Mouse (Mus musculus) frontal cortex, adult (tissue): Measurements from ENCODE around the gene Gm973.
"Not testable (repeated sequence)": the region's sequence is repeated elsewhere in the genome, so short reads cannot be mapped to it uniquely, and the experiment has no call there.

Source experiments
- ATAC-seq: cut with Nextera tagmentation; 2 replicates; pipeline ENCODE4 v1.9.2; 2017; ENCODE audit warnings: mild to moderate bottlenecking, moderate library complexity, mixed read lengths; ENCODE audit not compliant: low TSS enrichment

The Gm973 gene

DNA sequence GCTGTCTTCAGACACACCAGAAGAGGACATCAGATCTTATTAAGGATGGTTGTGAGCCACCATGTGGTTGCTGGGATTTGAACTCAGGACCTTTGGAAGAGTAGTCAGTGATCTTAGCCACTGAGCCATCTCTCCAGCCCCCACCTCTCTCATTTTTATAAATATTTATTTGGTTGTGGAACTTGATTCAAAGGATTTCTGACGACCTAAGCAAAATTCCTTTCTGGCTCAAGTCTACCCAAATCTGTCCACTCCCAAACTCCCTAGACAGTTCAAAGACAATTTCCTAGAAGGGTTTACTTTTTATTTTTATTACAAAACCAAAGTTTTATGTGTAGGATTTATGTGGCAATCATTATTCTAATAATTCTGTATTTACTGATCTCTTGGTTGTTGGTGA, 73.2 kb downstream of the Gm973 start:
- ATAC-seq = no peak

DNA sequence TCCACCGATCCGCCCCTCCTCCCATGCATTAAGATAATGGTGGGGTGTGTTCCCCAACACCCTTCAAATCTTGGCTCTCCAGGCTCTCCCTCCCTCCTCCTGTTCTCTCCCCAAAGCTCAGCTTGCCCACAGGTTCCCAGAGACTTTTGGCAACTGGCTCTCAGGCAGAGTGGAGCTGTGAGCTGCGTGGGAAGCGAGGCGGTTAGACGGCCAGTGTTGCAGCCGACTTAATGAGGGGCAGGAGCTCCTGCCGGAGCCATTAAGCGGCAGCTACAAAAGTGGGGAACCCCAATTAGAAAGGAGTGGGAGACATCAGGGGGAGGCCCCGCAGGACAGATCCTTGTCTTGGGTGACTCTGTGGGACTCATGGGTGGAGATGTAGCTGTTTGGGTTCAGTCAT, 76.3 kb downstream of the Gm973 start:
- ATAC-seq = peak; percentile 97

DNA sequence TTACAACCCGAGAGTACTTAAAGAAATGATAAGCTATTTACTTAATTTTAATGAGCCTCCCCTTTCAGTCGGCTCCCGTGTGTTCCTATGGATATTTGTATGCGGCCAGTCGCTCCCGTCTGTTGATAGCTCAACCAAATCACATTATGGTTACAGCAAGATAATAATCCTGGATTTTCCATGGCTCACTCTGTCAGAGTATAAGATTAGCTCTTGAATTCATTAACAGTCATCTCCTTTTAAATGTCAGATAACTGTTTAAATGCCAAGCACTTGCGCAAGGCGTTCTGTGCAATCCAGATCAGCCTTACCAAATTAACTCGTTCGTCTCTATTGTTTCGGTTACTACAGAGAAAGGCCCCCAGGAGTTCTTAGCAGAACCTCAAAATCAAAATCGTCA, 76.8 kb downstream of the Gm973 start:
- no peak for ATAC-seq

DNA sequence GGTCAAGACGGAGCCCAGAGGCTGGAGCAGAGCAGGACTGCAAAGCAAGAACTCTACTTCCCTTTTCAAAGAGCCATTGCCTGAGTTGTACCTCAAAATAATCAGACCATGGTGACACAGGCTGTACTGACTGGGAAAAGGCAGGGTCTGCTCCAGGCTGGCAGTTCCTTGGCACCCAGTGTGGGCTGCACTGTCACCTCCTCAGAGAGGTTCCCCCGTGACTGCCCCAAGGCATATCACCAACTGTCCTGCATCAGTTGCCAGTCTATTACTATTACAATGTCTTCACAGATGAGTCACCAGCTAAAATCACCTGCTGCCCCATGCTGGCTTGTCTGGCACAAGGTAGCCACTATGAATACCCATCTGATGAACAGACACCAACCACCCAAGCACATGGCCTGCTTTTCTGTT, 77.6 kb downstream of the Gm973 start:
- ATAC-seq = no peak

DNA sequence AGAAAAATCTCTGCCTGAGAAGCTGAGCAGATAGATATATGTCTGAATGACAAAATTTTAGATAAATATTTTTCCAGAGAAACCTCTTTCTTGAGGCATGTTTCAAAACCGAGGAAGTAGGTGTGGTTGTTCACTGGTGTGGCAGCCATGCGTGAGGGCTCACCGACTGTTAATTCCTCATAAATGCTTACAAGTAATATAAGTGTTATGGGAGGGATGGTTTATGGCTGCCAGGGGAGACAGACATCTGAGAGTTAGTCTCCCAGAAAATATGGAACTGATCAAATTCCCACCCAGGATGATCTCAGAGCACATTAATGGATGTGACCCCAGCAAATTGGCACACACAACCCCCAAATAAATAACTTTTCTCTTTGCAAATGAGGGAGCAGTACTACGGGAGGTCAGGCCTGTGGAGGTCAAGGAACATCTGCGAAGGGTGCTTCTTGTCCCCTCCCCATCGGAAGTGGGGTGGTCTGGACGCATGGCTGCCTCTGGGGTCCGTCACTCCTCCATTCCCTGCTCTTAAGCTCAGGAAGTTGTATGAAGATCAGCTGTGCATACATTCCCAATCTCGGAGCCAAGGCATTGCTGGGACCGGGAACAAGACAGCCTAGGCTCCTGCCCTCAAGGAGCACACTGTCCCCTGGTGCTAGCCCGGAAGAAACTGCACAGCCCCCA, 78.7 kb downstream of the Gm973 start:
- no peak for ATAC-seq

DNA sequence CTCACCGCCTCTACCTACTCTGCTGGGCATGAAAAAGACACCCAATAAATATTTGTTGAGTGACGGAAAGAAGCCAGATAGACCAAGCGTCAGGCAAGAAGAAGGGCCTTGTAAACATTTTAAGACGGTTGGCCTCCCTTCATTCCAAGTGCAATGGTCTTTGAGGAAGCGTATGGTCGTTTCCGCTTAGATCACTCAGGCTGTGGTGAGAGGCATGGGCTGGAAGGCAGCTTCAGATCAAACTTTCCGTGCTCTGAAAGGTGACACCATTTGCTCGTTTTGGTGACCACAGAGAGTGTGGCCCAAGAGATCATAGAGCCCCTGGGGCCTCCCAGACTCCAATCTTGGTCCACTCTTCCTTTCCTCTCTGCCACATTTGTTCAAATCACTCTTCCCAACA, 79.5 kb downstream of the Gm973 start:
- no peak for ATAC-seq

DNA sequence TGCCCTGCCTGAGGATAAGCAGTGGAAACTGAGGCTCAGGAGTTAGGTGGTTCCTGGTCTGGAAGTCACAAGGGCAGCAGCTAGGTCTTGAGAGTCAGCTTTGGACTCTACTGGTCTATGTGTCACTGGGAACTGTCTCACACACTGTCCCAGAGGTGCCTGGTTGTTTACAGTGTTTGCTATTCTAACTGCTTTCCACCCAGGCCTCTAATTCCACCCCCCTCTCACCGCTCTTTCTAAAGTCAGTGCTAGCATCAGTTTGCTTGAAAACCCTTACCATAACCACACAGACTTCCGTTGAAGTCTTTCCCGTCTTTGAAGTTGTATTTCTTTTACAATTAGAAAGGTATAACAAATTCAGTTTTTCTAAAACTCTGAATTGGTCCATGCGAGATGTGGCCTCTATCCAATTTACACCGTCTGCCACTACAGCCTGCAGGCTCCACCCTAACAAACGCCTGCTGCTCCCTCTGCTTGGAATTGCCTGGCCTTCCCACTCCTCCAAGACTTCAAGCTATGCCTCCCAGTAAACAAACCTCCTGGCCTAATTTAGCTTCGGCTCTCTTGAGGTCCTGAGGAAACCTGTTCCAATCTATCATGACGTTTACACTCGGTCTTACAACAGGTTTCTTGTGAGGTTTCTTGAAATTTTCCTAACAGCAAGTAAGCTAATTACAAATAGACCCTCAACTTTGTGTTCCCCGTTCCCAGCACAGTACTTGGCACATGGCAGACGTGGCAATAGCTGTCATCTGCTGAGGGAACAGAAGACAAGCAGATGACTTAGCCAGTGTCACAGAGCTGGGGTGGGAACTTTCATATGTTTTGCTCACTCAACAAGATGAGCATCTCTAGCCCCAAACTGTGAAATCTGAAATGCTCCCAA, 86.7 kb downstream of the Gm973 start:
- ATAC-seq = peak; percentile 59; the same call in 1 of the 2 replicates

DNA sequence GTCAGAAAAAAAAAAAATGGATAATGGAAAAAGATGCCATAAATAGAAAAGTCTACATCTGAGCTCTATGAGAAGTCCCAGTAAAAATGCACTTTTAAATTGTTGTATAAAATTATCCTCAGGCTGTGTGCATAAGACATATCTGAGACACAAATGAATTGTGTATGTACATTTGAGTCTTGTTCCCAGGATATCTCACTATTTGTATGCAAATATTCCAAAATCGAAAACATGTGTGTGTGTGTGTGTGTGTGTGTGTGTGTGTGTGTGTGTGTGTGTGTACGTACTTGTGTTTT, 87.3 kb downstream of the Gm973 start:
- peak; percentile 62 for ATAC-seq

DNA sequence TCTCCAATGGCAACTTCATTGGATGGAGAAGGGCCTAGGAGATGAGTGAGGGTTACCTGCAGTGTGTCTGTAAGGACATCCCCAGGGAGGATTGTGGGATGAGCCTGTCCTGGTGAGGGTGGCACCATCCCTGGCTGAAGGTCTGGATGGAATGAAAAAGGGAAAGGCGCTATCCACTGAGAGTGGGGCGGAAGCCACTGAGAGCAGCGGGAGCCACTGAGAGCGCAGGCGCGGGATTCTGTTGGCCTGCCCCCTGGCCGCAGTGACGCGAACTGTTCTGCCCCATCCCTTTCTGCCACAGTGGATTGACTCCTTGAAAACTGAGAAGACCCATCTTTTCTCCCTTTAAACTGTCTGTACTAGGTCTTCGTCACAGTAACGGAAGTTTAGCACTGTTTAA, 87.8 kb downstream of the Gm973 start:
- ATAC-seq = no peak

DNA sequence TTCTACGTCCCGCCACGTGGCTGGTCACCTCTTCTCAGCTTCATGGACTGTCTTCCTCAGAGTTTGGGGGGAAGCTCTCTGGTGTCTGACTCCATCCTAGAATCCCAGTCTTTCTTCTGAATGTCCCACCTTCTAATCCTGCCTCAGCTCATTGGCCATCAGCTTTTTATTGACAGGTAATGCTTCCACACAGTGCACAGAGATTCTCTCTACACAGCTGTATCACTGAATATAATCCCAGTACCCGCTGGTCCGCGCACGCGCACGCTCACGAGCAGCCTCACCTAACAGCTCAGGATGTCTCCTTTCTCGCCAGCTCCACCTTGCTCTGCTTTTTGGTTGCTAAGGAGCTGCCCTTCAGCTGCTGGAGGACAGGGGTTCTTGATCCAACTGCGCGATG, 90.4 kb downstream of the Gm973 start:
- ATAC-seq = no peak

DNA sequence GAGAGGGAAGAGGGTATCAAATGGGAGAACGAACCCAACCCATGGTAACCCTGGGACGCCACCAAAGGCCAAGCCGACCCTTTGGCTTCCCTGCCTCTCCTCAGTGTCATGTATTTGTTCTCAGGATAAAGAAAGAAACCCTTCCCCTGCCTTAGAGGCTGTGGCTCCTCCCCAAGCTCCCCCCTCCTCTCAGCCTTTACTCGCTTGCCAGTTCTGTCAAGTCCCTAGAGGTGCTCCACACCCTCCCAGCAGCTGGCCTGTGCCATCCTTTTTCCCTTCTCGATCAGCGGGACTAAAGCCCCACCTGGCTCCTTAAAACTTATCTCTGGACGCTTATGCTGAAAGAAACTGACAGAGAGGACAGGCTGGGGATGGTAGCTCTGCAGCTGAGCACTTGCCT, 91.0 kb downstream of the Gm973 start:
- ATAC-seq = no peak

DNA sequence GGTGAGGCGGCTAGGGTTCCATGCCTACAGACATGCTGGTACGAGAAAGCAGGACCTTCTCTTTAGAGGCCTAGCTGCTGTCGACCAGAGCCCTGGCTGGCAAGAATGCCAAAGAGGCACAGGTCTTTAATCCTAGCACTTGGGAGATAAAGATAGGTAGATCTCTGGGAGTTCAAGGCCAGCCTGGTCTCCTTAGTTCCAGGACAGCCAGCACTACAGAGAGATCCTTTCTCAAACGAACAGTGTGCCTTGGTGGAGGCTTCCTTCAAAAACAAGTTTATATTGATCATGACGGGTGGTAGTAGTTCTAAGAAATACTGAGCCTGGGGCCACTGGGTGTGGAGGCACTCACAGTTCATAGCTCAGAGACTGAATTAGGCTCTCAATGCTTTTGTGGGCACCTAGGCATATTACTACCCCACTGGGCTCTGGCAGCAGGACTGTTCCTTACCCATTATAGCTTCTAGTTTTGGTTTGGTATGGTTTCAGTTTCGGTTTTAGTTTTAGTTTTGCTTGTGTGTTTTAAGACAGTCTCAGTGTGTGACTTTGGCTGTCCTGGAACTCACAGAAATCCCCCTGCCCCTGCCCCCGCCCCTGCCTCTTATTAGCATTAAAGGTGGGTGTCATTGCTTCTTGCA, 92.2 kb downstream of the Gm973 start:
- no peak for ATAC-seq

DNA sequence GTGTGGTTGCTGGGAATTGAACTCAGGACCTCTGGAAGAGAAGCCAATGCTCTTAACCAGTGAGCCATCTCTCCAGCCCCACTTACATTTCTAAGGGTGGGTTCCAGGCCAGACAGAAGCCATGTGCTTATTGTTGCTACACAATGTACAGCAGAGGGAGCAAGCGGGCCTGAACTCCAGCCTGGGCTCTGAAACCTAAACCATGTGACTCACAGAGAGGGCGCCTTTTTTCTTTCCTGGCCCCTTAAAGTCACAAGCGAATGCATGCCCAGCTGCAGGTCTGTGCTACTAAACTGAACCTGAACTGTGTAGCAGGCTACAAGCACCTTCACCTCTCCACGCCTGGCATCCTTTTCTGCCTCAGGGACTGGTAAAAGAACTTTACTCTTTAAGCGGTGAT, 92.9 kb downstream of the Gm973 start:
- no peak for ATAC-seq

DNA sequence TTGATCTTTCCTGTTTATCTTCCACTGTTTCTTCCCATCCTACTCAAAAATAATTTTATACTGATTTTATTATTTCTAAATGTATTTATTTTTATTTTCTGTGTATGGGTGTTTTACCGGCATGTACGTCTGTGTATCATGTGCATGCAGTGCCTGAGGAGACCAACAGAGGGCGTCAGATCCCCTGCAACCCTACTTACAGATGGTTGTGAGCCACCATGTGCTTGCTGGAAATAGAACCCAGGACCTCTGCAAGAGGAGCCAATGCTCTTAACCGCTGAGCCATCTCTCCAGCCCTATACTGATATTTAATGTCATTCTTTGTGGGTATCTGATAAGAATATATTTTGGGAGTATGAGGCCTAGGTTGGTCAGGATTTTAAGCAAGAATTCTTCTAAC, 93.4 kb downstream of the Gm973 start:
- no peak for ATAC-seq

DNA sequence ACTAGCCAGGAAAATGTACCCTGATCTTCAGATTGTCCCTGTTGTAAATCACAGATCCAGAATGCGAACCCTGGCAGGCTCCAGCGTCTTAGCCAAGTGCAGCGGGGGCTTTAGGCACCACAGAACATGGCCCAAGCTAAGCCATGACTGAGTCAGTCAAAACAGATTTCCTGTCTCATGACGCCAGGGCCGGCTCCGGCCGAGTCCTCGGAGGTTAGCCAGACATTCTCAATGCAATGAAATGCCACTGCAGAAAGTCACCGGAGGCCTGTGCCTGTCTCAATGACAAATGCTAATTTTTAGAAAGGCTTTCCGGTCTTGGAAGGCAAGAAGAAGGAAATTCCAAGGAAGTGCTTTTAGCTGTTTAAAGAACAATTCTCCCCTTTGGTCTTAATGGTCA, 93.8 kb downstream of the Gm973 start:
- no peak for ATAC-seq

DNA sequence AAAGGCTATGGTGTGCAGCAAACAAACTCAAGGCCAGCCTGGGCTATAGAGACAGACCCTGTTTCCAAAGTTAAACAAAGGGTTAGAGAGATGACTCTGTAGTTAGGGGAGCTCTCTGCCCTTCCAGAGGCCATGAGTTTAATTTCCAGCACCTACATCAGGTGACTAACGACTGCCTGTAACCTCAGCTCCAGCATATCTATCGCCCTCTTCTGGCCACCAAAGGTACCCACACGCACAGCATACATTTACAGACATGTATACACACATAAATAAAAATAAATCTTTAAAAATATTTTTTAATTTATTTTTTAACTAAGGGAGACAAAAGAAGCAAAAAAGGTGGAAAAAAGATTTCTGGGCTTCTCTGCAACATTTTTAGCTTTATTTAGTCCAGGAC, 94.9 kb downstream of the Gm973 start:
- ATAC-seq = no peak

DNA sequence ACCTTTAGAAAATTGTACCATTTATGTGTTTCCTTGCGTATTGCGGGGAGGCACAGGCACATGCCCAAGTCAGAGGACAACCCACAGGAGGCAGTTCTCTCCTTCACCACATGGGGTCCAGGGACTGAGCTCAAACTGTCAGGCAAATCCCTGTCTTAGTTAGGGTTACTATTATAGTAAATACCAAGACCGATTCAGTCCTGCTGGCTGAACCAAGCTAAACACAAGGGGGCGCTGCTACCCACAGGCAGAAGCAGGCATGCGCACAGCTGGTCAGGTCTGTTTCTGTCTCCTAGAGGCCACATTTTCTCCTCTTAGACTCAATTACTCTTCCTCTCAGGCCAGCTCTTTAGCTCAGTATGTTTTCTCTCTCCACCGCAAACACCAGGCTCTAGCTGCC, 97.7 kb downstream of the Gm973 start:
- peak; percentile 38 for ATAC-seq

DNA sequence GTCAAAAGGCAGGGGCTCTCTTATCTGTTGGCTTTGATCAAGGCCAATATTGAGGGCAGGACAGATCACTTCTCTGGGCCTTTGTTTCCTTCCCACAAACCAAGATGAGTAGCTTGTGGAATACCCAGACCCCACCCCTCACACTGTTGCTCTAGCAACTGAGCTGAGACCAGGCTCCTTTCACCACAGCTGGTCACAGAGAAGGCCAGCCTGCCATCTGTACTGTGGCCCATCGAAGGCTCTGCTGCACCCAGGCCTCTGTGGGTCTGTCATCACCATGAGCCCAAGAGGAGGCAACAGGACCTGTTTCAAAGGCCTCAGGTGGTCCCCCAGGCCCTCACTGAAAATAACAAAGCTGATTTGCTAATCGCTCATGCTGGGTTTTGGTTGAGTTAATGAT, 99.0 kb downstream of the Gm973 start:
- ATAC-seq = no peak

DNA sequence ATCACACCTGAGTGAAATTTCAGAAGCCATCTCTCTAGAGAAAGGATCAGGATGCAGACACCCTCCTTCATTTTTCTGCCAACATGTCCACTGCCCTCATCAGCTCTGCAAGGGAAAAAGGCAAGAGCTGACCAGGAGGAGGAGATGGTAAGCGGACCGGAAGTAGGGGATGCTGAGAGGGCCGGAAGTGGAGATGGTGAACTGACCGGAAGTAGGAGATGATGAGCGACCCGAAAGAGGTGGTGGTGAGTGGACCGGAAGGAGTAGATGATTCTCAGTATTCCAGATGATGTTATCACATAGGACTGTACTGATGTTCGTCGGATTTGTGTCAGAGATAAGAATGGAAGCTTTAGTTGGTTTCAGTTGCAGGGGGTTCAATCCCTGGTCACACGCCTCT, 103.1 kb downstream of the Gm973 start:
- no peak for ATAC-seq

DNA sequence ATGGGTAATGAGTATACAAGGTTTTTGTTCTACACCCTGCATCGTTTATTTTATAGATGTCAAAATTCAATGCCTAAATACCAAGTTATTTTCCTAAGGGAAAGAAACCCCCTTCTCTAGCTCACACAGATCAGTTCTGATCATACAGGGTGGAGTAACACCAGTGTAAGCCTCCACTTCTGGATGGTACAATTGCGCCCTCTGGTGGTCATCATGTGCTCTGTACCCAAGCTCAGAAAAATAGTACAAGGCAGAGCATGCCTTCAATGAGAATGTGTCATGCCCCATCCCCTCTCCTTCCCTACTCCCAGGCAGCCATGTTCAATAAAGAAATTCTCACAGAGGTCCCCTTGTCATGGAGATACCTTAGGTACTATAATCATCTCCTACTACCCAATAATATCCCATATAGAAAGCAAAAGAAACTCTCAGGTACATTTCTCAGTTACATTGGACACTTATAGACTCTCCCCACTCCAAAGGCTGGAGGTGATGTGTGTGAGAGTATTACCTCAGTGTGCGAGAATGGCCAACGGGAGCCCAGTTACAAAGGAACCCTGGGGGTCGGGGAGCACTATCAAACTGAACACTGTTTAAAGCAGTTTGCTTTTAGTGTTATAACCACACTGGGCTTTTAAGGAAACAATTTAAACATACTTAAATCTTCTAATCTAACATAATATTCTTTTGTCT, 107.4 kb downstream of the Gm973 start:
- ATAC-seq = peak; percentile 97

DNA sequence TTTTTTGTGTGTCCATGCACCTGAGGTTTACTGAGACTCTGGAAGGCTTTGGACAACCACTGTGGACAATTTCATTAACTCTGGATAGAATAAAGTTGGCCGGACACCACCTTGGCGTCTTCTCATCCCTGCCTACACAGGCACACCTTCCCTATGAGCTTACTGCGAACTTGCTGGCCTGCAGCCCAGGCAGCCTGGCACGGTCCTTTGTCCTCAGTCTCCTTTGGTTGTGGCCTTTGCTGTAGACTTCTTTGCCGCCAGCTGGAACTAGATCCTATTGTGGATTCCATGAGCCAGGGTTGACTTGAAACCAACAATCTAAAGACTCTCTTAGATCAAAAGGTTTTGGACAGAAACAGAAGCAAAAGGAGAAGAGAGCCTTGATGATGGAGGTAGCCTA, 109.3 kb downstream of the Gm973 start:
- no peak for ATAC-seq

DNA sequence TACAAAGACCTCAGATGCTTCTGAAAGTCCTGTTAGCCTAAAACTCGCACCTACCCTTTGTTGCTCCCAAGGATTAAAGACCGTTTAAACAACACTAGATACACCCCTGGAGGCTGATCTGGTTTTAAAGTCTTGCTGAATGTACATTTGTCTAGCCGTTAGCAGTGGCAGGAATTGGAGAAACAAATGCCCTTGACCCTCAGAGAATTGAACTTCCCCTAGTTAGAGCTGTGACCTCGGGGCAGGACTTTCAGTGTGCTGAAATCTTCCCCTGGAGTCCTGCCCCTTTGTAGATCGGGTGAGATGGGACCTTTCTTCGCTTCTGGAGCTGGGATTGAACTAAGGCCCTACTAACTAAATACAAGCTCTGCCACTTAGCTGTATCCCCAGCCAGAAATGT, 113.1 kb downstream of the Gm973 start:
- ATAC-seq = no peak

DNA sequence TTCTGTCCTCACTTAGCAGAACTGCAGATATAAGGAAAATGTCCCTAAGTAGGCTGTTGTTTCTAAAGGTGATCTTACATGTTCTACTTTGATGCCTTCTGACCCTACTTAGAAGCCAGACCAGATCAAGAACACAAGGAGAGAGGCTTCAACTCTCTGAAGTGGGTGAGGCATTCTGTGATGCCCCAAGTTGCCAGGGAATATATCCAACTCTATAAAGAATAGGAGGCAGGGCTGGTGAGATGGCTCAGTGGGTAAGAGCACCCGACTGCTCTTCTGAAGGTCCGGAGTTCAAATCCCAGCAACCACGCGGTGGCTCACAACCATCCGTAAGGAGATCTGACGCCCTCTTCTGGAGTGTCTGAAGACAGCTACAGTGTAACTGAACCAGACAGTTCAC, 114.3 kb downstream of the Gm973 start:
- not testable (repeated sequence) for ATAC-seq
